Mouse (Mus musculus) kidney, postnatal 0 days (tissue): Measurements from ENCODE around the gene Gm45716. TPM values are rescaled to one million over a fixed set of nuclear protein-coding genes. Genes with fewer than 3 reads are reported as not detected.
A peak's percentile ranks its signal among the peaks of the same experiment; 100 is the strongest.

Experiments used
- ATAC-seq: fragments of 200-750 bp; cut with Nextera tagmentation; replicated peaks from 2 replicates; pipeline ENCODE4 v1.8.0; 2017; ENCODE audit warnings: low read depth, moderate number of reproducible peaks, moderate TSS enrichment, moderate library complexity; ENCODE audit not compliant: low FRiP score
- DNase-seq: peaks from one replicate; pipeline ENCODE4 v3.0.0-alpha.2; 2016; ENCODE audit warnings: low spot score
- H3K27ac ChIP-seq: fragments of 300-500 bp; sonication (generic); 2 replicates; pipeline ENCODE4 v1.5.1; 2014; ENCODE audit warnings: mild to moderate bottlenecking
- H3K27me3 ChIP-seq: fragments of 300-500 bp; sonication (generic); 2 replicates; pipeline ENCODE4 v1.6.1; 2014; ENCODE audit warnings: low read length, mixed read lengths; ENCODE audit not compliant: insufficient read depth
- H3K36me3 ChIP-seq: fragments of 300-500 bp; sonication (generic); 2 replicates; pipeline ENCODE4 v1.6.1; 2014; ENCODE audit warnings: low read length, mixed read lengths; ENCODE audit not compliant: insufficient read depth
- H3K4me1 ChIP-seq: fragments of 300-500 bp; sonication (generic); replicated peaks from 2 replicates; pipeline ENCODE4 v1.6.1; 2014; ENCODE audit warnings: antibody characterized with exemption, low read length, mixed read lengths; ENCODE audit not compliant: insufficient read depth
- H3K4me2 ChIP-seq: fragments of 300-500 bp; sonication (generic); 2 replicates; pipeline ENCODE4 v1.6.1; 2014; ENCODE audit warnings: mild to moderate bottlenecking, low read length, moderate library complexity, mixed read lengths
- H3K4me3 ChIP-seq: fragments of 300-500 bp; sonication (generic); replicated peaks from 2 replicates; pipeline ENCODE4 v1.5.1; 2014; ENCODE audit warnings: low read depth, low read length
- H3K9ac ChIP-seq: fragments of 300-500 bp; sonication (generic); 2 replicates; pipeline ENCODE4 v1.6.1; 2014; ENCODE audit warnings: low read depth, low read length
- H3K9me3 ChIP-seq: fragments of 300-500 bp; sonication (generic); replicated peaks from 2 replicates; pipeline ENCODE4 v1.6.1; 2016; ENCODE audit warnings: low read length, inconsistent platforms, mixed read lengths
- CTCF ChIP-seq: IDR thresholded peaks from 2 replicates; pipeline ENCODE4 v1.5.1; 2016; ENCODE audit warnings: antibody characterized with exemption, low read depth, mild to moderate bottlenecking, moderate library complexity
- WGBS: fragments of 180-500 bp; shearing (Covaris S2); extraction: QIAGEN DNeasy Blood & Tissue Kit; methylation state at CpG from one replicate; pipeline ENCODE4 v1.1.7; 2014; 5-methylcytosine and 5-hydroxymethylcytosine counted together
- polyA plus RNA-seq: library from polyadenylated mRNA; unstranded; fragments of >200 nt; fragmentation: Nextera tagmentation; extraction: Ambion mirVana; gene quantifications from 2 replicates; pipeline ENCODE4 v1.2.1, GENCODE M21; 2015

The Gm45716 gene
- polyA plus RNA-seq, 1 experiment from 2014 or later, result 13.9 TPM

DNA sequence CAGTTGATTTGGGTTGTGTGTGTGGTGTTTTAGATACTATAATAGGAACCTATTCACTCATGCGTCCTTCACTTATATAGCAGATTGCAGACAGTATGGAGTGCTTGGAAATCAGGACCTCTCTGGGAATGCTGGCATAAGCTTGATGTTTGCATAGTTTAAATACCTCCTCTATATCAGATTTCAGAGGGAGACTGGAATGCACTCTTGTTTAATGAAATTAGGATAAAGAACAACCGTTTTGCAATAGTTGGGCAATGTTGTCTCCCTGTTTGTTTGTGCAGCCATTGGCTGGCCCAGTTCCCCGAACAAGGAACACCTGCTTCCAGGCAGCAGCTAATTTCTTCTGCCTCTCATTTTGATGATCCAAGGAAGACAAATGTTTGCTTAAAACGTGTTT lies 71.6 kb downstream of the Gm45716 start:
- Histone ChIP-seq H3K27ac (no peak overlapping the region), H3K9ac (no peak overlapping the region), H3K9me3 (no peaks in the 10 kb centered on the region), H3K4me2 (no peak overlapping the region), H3K4me1 (no peaks in the 10 kb centered on the region), H3K4me3 (no peak overlapping the region), H3K36me3 (peaks cover 24% of the 10 kb centered on the region), H3K27me3 (no peaks in the 10 kb centered on the region)
- WGBS, result 32% methylated on average over 4 of the region's 4 CpGs
- peak; percentile 69 for DNase-seq
- no peak for ATAC-seq
- no peak for TF ChIP-seq CTCF

DNA sequence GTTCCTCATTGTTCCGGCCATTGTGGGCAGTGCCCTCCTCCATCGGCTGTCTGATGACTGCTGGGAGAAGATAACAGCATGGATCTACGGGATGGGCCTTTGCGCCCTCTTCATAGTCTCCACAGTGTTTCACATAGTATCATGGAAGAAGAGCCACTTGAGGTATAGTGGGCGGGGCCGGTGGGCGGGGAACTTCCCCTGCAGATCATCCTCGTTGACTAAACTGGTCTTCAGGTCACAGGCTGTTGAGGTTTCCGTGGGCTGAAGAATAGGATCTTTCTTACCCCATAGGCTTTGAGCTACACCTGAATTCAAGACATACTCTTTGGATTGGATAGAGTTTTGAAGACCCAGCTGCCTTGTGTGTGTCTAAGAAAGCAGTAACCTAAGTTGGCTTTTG lies 72.3 kb downstream of the Gm45716 start:
- DNase-seq (no peak), ATAC-seq (no peak)
- no peak for TF ChIP-seq CTCF
- no peak overlapping the region for H3K4me3 ChIP-seq
- no peak overlapping the region for H3K4me2 ChIP-seq
- H3K9me3 ChIP-seq, result no peaks in the 10 kb centered on the region
- no peak overlapping the region for H3K9ac ChIP-seq
- H3K27ac ChIP-seq, result no peak overlapping the region
- WGBS, result 84% methylated on average over 9 of the region's 9 CpGs
- H3K36me3 ChIP-seq, result peaks cover 24% of the 10 kb centered on the region
- H3K4me1 ChIP-seq, result no peaks in the 10 kb centered on the region
- no peaks in the 10 kb centered on the region for H3K27me3 ChIP-seq

- Histone ChIP-seq H3K4me1 (no peaks in the 10 kb centered on the region), H3K9me3 (no peaks in the 10 kb centered on the region), H3K4me2 (no peak overlapping the region), H3K27ac (no peak overlapping the region), H3K4me3 (no peak overlapping the region), H3K36me3 (peaks cover 14% of the 10 kb centered on the region), H3K9ac (no peak overlapping the region), H3K27me3 (no peaks in the 10 kb centered on the region)
- WGBS, result 55% methylated on average over 11 of the region's 11 CpGs
- ATAC-seq (no peak), DNase-seq (no peak)
- TF ChIP-seq CTCF, result no peak
Observed at GRCm38 (mm10) chr11:90264180-90264579, 76.7 kb downstream of the Gm45716 start.

GRCm38 (mm10) chr11:90265581-90265980 lies 78.1 kb downstream of the Gm45716 start:
- DNase-seq, result no peak
- WGBS, result 89% methylated on average over 7 of the region's 7 CpGs
- H3K9me3 ChIP-seq, result no peaks in the 10 kb centered on the region
- H3K4me1 ChIP-seq, result no peaks in the 10 kb centered on the region
- TF ChIP-seq CTCF, result no peak
- no peaks in the 10 kb centered on the region for H3K27me3 ChIP-seq
- ATAC-seq, result no peak
- H3K36me3 ChIP-seq, result peaks cover 12% of the 10 kb centered on the region
- H3K9ac ChIP-seq, result no peak overlapping the region
- H3K4me3 ChIP-seq, result no peak overlapping the region
- H3K4me2 ChIP-seq, result no peak overlapping the region
- no peak overlapping the region for H3K27ac ChIP-seq

DNA sequence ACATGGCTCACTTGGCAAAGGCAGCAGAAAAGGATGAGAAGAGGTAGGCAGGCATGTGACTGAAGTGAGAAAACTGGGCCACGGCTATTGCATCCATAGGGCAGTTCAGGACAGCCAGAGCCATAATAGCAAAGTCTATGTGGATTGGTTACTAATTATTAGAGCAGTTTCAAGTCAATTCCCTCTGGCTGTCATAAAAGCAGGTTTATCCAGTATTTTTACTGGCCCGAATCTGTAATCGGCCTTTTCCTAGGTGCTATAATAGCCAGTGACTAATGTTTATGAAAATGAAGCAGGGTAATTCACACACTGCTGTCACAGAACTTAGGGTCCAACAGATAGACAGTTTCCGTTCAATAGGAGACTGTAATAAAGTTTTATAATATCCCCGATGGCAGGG lies 81.5 kb downstream of the Gm45716 start:
- H3K9ac ChIP-seq, result no peak overlapping the region
- WGBS, result 35% methylated on average over 5 of the region's 5 CpGs
- peak; percentile 83 for ATAC-seq
- H3K9me3 ChIP-seq, result no peaks in the 10 kb centered on the region
- DNase-seq, result no peak
- H3K36me3 ChIP-seq, result 0 out of 2 replicates have a peak, but pooled peaks cover 9% of the 10 kb centered on the region
- no peaks in the 10 kb centered on the region for H3K4me1 ChIP-seq
- no peaks in the 10 kb centered on the region for H3K27me3 ChIP-seq
- H3K4me3 ChIP-seq, result no peak overlapping the region
- H3K27ac ChIP-seq, result peak overlapping the region; percentile 55; the same call in 1 of the 2 replicates
- no peak for TF ChIP-seq CTCF
- no peak overlapping the region for H3K4me2 ChIP-seq

DNA sequence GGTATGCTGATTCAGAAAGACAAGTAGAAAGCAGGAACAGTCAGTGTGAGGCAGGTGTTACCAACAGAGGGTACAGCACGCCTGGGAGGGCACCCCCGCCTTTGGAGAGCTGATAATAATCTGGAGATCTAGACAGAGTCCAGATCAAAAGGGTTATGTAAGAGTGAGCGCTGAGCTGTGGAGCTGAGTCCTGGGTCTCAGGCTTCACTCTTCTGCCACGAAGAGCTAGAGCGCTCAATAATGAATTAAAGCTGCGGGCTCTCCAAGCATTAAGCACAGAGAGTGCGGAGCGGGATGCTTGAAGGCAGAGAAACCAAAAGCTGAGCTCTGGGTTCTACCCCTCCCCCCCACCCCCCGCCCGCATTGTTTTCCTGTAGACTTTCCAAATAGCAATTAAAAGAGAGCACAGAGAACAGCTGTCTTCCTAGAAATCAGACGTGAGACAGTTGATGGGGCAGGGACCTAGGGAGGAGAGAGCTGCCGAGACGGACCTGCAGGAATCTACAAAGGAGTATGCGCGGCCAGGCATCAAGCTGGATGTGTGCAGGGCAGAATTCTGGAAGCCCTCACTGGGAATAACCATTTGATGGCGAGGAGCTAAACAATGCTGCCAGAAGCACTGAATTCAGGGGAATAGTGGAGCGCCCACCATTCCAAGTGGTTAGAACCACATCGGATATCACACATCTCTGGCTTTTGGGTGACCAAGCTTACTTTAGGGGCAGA lies 82.1 kb downstream of the Gm45716 start:
- peak; percentile 57 for DNase-seq
- ATAC-seq, result peak; percentile 51
- H3K4me3 ChIP-seq, result 0 out of 2 replicates have a peak overlapping the region, but pooled peaks have one; percentile 5
- 0 out of 2 replicates have a peak, but pooled peaks cover 9% of the 10 kb centered on the region for H3K36me3 ChIP-seq
- whole genome bisulfite sequencing, result 39% methylated on average over 18 of the region's 18 CpGs
- peak overlapping the region; percentile 41 for H3K4me2 ChIP-seq
- H3K9me3 ChIP-seq, result no peaks in the 10 kb centered on the region
- TF ChIP-seq CTCF, result no peak
- no peak overlapping the region for H3K9ac ChIP-seq
- no peaks in the 10 kb centered on the region for H3K4me1 ChIP-seq
- no peak overlapping the region for H3K27ac ChIP-seq
- no peaks in the 10 kb centered on the region for H3K27me3 ChIP-seq
